In genomic region chr7:134187946-134188345, GRCm38 (mm10) we compare ENCODE assay signal across 15 mouse cellular contexts.
"Had no signal": no experiment of that assay in that cellular context is flagged by ENCODE, and none has a peak within 500 bp of the region (broad histone marks: within the 10 kb centered on the region; RNA-seq: fewer than 3 reads in every experiment).

No protein-coding gene starts in this region.

- DNase-seq: right cerebral cortex, adult 18-20 months; right cerebral cortex, postnatal 14 days; right cerebral cortex, postnatal 25 days; right cerebral cortex, postnatal 4 days; spleen, adult 18-20 months; thymus, adult 18-20 months; thymus, adult 2 months; thymus, postnatal 14 days; thymus, postnatal 25 days; thymus, postnatal 36 days; thymus, postnatal 4 days had no signal

- H3K27me3 ChIP-seq: neural tube, embryonic 13.5 days; neural tube, embryonic 15.5 days; stomach, embryonic 15.5 days had no signal

- H3K4me2 ChIP-seq: neural tube, embryonic 13.5 days; neural tube, embryonic 15.5 days; stomach, embryonic 15.5 days had no signal

- H3K4me3 ChIP-seq: neural tube, embryonic 13.5 days; neural tube, embryonic 15.5 days; stomach, embryonic 15.5 days had no signal

- H3K9ac ChIP-seq: neural tube, embryonic 13.5 days; neural tube, embryonic 15.5 days; stomach, embryonic 15.5 days had no signal

- H3K36me3 ChIP-seq: neural tube, embryonic 13.5 days; neural tube, embryonic 15.5 days; stomach, embryonic 15.5 days had no signal

- H3K27ac ChIP-seq: neural tube, embryonic 13.5 days; neural tube, embryonic 15.5 days; stomach, embryonic 15.5 days; stomach, postnatal 0 days had no signal

- H3K9me3 ChIP-seq: neural tube, embryonic 13.5 days; neural tube, embryonic 15.5 days; stomach, embryonic 15.5 days had no signal

- H3K4me1 ChIP-seq: neural tube, embryonic 13.5 days had no signal
